Mouse (Mus musculus) kidney, embryonic 15.5 days (tissue): ENCODE data around the gene Pigk. TPM values are rescaled to one million over a fixed set of nuclear protein-coding genes. Genes with fewer than 3 reads are reported as not detected.

Experiments used
- ATAC-seq: fragments of 200-750 bp; cut with Nextera tagmentation; replicated peaks from 2 replicates; pipeline ENCODE4 v1.8.0; 2017; ENCODE audit warnings: moderate TSS enrichment; ENCODE audit not compliant: low FRiP score
- H3K27ac ChIP-seq: fragments of 300-500 bp; sonication (generic); 2 replicates; pipeline ENCODE4 v1.5.1; 2015; ENCODE audit warnings: mild to moderate bottlenecking, inconsistent platforms
- H3K27me3 ChIP-seq: fragments of 300-500 bp; sonication (generic); 2 replicates; pipeline ENCODE4 v1.6.1; 2015; ENCODE audit warnings: inconsistent platforms
- H3K36me3 ChIP-seq: fragments of 300-500 bp; sonication (generic); 2 replicates; pipeline ENCODE4 v1.6.1; 2015; ENCODE audit warnings: inconsistent platforms
- H3K4me1 ChIP-seq: fragments of 300-500 bp; sonication (generic); 2 replicates; pipeline ENCODE4 v1.6.1; 2015; ENCODE audit warnings: inconsistent platforms
- H3K4me2 ChIP-seq: fragments of 300-500 bp; sonication (generic); 2 replicates; pipeline ENCODE4 v1.6.1; 2015; ENCODE audit warnings: moderate library complexity, mild to moderate bottlenecking, inconsistent platforms
- H3K4me3 ChIP-seq: fragments of 300-500 bp; sonication (generic); replicated peaks from 2 replicates; pipeline ENCODE4 v1.5.1; 2015; ENCODE audit warnings: mild to moderate bottlenecking, inconsistent platforms
- H3K9ac ChIP-seq: fragments of 300-500 bp; sonication (generic); 2 replicates; pipeline ENCODE4 v1.6.1; 2015; ENCODE audit warnings: mild to moderate bottlenecking, inconsistent platforms
- H3K9me3 ChIP-seq: fragments of 300-500 bp; sonication (generic); replicated peaks from 2 replicates; pipeline ENCODE4 v1.6.1; 2016; ENCODE audit warnings: inconsistent platforms
- WGBS: fragments of 180-500 bp; shearing (Covaris S2); methylation state at CpG from one replicate; pipeline ENCODE4 v1.1.7; 2015; ENCODE audit warnings: mixed read lengths; 5-methylcytosine and 5-hydroxymethylcytosine counted together
- polyA plus RNA-seq: library from polyadenylated mRNA; unstranded; fragments of >200 nt; fragmentation: Nextera tagmentation; extraction: Ambion mirVana; gene quantifications from 2 replicates; pipeline ENCODE4 v1.2.1, GENCODE M21; 2015

Pigk gene
- polyA plus RNA-seq, 1 experiment from 2014 or later: 42.2 TPM

DNA sequence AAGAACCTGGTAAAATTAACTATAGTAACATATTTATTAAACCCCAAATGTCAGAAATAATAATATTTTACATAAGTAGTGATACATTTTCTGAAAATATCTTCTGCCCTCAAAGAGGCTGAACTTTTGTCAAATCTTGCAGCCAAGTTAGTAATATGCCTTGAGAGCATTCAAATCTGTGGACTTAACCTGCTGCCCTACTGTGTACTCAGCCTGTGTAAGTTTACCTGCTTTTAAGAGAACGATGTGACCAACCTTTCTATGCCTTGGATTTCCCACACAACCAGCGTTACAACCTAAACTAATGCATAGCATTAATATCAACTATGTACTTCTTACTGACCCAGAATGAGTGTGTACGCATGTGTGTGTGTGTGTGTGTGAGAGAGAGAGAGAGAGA is 219.8 kb downstream of the Pigk start:
- no peaks in the 10 kb centered on the region for H3K36me3 ChIP-seq
- no peak overlapping the region for H3K4me3 ChIP-seq
- H3K27ac ChIP-seq: no peak overlapping the region
- WGBS: 91% methylated on average over 3 of the region's 3 CpGs
- peaks cover 6% of the 10 kb centered on the region for H3K4me1 ChIP-seq
- no peaks in the 10 kb centered on the region for H3K27me3 ChIP-seq
- no peaks in the 10 kb centered on the region for H3K9me3 ChIP-seq
- no peak for ATAC-seq
- no peak overlapping the region for H3K9ac ChIP-seq
- H3K4me2 ChIP-seq: no peak overlapping the region

DNA sequence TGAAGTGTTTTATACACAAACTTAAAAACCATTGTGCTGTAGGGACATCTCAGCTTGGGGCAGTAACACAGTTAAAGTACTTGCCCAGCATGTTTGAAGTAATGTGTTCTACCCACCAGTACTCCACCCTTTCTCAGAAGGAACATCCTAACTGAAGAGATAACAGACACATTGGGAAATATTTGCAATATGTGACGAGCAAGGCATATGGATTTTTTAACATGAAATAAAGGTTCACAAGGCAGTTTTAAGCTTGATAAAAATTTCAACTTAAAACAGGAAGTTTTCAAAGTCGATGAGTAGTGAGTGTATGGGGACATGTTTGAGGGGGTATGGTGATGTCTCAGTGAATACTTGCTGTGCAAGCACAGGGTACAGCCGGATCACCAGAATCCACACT is 222.4 kb downstream of the Pigk start:
- Histone ChIP-seq H3K27me3 (no peaks in the 10 kb centered on the region), H3K4me2 (no peak overlapping the region), H3K36me3 (no peaks in the 10 kb centered on the region), H3K9ac (no peak overlapping the region), H3K9me3 (no peaks in the 10 kb centered on the region), H3K27ac (no peak overlapping the region), H3K4me3 (no peak overlapping the region), H3K4me1 (no peaks in the 10 kb centered on the region; the same call in 1 of the 2 replicates)
- 95% methylated on average over 3 of the region's 3 CpGs for WGBS
- no peak for ATAC-seq

DNA sequence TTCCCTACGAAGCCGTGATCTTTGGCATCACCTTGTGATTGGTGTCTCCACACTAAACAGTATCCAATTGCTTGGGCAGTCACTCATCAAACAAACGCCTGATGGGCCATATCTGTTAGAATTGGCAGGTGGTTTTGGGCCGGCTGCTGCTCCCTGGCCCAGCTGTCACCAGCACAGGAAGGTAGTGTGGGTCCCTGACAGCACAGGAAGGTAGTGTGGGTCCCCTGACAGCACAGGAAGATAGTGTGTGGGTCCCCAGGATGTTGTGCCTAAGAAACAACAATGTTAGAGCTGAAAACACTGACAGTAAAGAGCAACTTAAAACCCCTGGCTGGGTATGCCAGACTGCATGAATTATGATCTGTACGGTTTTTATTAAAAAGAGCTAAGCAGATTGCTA is 227.8 kb downstream of the Pigk start:
- Histone ChIP-seq H3K9ac (no peak overlapping the region), H3K36me3 (no peaks in the 10 kb centered on the region), H3K4me1 (no peaks in the 10 kb centered on the region), H3K27ac (no peak overlapping the region), H3K4me2 (no peak overlapping the region), H3K27me3 (no peaks in the 10 kb centered on the region), H3K4me3 (no peak overlapping the region), H3K9me3 (no peaks in the 10 kb centered on the region)
- 63% methylated on average over 5 of the region's 5 CpGs for WGBS
- ATAC-seq: no peak

- Histone ChIP-seq H3K4me1 (no peaks in the 10 kb centered on the region), H3K4me3 (no peak overlapping the region), H3K27ac (no peak overlapping the region), H3K36me3 (no peaks in the 10 kb centered on the region), H3K9me3 (no peaks in the 10 kb centered on the region), H3K4me2 (no peak overlapping the region), H3K27me3 (no peaks in the 10 kb centered on the region), H3K9ac (no peak overlapping the region)
- WGBS: 78% methylated on average over 11 of the region's 11 CpGs
- no peak for ATAC-seq
These were observed 229.1 kb downstream of the Pigk start for GRCm38 (mm10) chr3:152942985-152943384.

DNA sequence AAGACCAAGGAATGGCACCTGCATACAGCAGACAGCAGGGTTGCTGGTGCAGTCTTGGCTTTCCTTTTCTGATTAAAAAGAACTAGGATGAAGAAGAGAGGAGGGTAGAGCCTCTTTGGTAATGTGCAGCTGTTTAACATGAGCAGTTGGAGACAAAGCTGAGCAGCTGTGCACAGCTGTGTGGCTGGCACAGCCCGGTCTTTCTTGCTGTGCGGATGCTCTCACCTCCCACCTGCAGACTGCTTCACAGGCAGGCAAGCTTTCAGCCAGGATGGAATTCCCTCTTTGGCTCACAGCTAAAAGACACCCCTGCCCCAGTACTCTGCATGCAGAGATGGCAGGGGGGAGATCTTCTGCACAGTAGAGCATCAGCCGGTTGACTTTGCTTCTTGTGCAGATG is 230.9 kb downstream of the Pigk start:
- no peaks in the 10 kb centered on the region for H3K36me3 ChIP-seq
- ATAC-seq: no peak
- 84% methylated on average over 3 of the region's 3 CpGs for WGBS
- no peak overlapping the region for H3K27ac ChIP-seq
- no peaks in the 10 kb centered on the region for H3K27me3 ChIP-seq
- H3K4me3 ChIP-seq: no peak overlapping the region
- no peaks in the 10 kb centered on the region for H3K4me1 ChIP-seq
- no peak overlapping the region for H3K4me2 ChIP-seq
- no peaks in the 10 kb centered on the region for H3K9me3 ChIP-seq
- H3K9ac ChIP-seq: no peak overlapping the region

DNA sequence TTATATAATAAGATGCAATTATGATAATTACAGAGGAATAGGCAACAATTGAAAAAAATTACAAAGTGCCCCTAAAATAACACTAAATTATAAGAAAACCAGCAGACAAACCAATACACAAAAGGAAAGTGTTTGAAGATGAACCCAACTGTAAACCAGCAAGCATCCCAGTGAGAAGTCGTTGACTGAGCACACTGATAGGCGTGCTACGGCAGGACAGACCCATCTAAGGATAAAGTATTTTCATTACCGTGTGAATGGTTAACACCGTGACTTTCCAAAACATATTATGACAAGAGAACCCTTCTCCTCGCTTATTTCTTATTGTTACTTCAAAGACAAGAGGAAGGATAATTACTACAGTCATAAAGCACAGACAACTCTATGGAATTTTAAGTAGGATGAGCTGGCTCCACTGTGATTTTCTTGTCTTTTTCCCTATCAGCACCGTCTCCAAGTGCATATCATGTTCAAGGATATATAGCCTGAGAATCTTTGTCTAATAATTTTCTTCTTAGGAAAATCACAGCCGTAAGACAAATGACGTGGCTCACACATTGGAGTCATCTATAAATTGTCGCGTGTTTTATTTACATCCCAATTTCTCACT is 233.2 kb downstream of the Pigk start:
- Histone ChIP-seq H3K27me3 (no peaks in the 10 kb centered on the region), H3K4me1 (0 out of 2 replicates have a peak, but pooled peaks cover 1% of the 10 kb centered on the region), H3K9me3 (no peaks in the 10 kb centered on the region), H3K36me3 (no peaks in the 10 kb centered on the region), H3K4me2 (no peak overlapping the region), H3K9ac (no peak overlapping the region), H3K4me3 (no peak overlapping the region), H3K27ac (no peak overlapping the region)
- 76% methylated on average over 11 of the region's 11 CpGs for WGBS
- no peak for ATAC-seq

DNA sequence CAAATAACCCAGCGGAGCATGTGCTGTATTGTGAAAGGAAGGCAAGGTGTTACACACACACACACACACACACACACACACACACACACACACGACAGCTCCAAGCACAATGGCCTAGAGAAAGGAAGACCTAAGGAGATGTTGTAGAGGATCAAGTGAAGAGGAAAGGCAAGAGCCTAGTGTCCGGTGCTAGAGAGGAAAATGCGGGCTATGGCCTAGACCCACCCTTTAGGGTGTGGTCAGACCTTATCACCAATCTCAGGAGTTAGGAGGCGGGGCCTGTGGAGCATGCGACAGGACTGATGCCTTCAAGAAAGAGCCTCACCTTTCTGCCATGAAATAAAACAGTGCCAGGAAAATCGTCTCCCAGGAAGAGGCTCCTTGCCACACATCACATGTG is 234.7 kb downstream of the Pigk start:
- Histone ChIP-seq H3K4me1 (0 out of 2 replicates have a peak, but pooled peaks cover 3% of the 10 kb centered on the region), H3K36me3 (no peaks in the 10 kb centered on the region), H3K4me2 (no peak overlapping the region), H3K9ac (no peak overlapping the region), H3K27me3 (no peaks in the 10 kb centered on the region), H3K27ac (no peak overlapping the region), H3K4me3 (no peak overlapping the region), H3K9me3 (no peaks in the 10 kb centered on the region)
- ATAC-seq: no peak
- 85% methylated on average over 7 of the region's 7 CpGs for WGBS

- Histone ChIP-seq H3K9ac (no peak overlapping the region), H3K27ac (no peak overlapping the region), H3K27me3 (no peaks in the 10 kb centered on the region), H3K9me3 (no peaks in the 10 kb centered on the region), H3K4me1 (0 out of 2 replicates have a peak, but pooled peaks cover 3% of the 10 kb centered on the region), H3K4me2 (no peak overlapping the region), H3K4me3 (no peak overlapping the region), H3K36me3 (no peaks in the 10 kb centered on the region)
- 93% methylated on average over 15 of the region's 15 CpGs for WGBS
- peak; percentile 54; the same call in 1 of the 2 replicates for ATAC-seq
These were observed 235.4 kb downstream of the Pigk start for GRCm38 (mm10) chr3:152949233-152949777.

GRCm38 (mm10) chr3:152950299-152950698 is 236.4 kb downstream of the Pigk start:
- H3K4me1 ChIP-seq: 0 out of 2 replicates have a peak, but pooled peaks cover 3% of the 10 kb centered on the region
- no peaks in the 10 kb centered on the region for H3K9me3 ChIP-seq
- H3K9ac ChIP-seq: no peak overlapping the region
- no peaks in the 10 kb centered on the region for H3K27me3 ChIP-seq
- WGBS: 92% methylated on average over 5 of the region's 5 CpGs
- H3K36me3 ChIP-seq: no peaks in the 10 kb centered on the region
- no peak overlapping the region for H3K4me3 ChIP-seq
- no peak for ATAC-seq
- H3K4me2 ChIP-seq: no peak overlapping the region
- no peak overlapping the region for H3K27ac ChIP-seq

- Histone ChIP-seq H3K9me3 (no peaks in the 10 kb centered on the region), H3K4me1 (0 out of 2 replicates have a peak, but pooled peaks cover 3% of the 10 kb centered on the region), H3K27ac (no peak overlapping the region), H3K4me2 (no peak overlapping the region), H3K4me3 (no peak overlapping the region), H3K27me3 (no peaks in the 10 kb centered on the region), H3K9ac (no peak overlapping the region), H3K36me3 (no peaks in the 10 kb centered on the region)
- no peak for ATAC-seq
- 90% methylated on average over 9 of the region's 9 CpGs for WGBS
These were observed 237.0 kb downstream of the Pigk start for GRCm38 (mm10) chr3:152950914-152951313.

DNA sequence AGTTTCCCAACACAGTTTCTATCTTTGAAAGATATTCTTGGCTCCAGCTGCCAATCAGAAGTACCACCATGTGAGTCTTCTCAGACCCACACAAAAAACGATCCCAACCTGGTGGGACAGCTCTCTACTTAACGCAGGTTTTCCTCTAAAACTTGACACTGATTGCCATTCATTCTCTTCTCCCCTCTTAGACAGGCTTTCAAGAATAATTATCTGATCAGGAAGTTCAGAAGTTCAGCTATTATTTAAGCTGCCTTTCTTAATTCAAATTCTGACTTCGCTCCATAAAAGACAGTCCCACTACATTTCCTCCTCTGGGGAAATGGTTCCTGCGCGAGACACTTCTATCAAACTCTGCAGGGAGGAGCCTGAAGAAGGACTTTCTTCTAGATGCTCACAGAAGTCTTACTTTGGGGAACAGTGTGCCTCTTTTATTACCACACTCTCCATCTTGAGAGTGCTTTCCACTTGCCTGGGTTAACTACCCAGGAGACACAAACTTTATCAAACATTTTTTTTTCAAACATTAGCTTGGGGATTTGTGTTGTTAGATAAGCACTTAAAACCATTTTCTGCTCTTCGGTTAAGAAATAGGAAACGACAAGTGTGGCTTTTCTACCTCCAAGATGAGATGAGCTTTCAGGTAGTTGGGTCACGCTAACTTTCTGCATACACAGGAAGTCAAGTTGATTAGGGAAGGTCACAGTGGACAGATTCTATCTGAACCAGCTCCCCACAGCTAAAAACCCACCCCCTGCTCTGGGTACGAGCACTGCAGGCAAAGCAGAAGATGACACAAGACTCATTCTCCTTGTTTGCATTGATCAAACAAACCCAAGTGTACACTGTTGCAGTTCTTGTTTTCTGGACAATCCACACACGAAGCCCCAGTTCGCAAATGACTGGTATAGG is 238.0 kb downstream of the Pigk start:
- H3K4me2 ChIP-seq: no peak overlapping the region
- no peaks in the 10 kb centered on the region for H3K27me3 ChIP-seq
- H3K36me3 ChIP-seq: no peaks in the 10 kb centered on the region
- no peaks in the 10 kb centered on the region for H3K9me3 ChIP-seq
- 0 out of 2 replicates have a peak, but pooled peaks cover 3% of the 10 kb centered on the region for H3K4me1 ChIP-seq
- no peak overlapping the region for H3K27ac ChIP-seq
- no peak overlapping the region for H3K9ac ChIP-seq
- WGBS: 62% methylated on average over 11 of the region's 11 CpGs
- no peak overlapping the region for H3K4me3 ChIP-seq
- no peak for ATAC-seq

DNA sequence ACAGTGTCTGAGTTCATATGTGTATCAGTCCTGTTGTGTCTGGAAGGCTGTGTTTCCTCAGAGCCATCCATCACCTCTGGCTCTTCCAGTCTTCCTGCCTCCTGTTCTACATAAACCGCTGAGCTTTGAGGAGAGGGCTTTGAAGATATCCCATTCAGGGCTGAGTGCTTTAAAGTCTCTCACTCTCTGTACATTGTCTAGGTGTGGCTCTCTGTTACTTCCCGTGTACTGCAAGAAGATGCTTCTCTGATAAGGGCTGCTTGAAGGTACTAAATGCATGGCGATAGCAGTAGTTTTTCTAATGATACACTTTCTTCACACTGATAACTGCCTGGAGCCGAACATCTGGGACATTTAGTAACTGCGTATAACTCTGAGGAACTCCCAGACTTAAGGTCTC is 242.1 kb downstream of the Pigk start:
- ATAC-seq: no peak

More for the DNA sequence above, 242.1 kb downstream of the Pigk start:
- no peak overlapping the region for H3K27ac ChIP-seq
- WGBS: 64% methylated on average over 5 of the region's 5 CpGs
- 0 out of 2 replicates have a peak, but pooled peaks cover 3% of the 10 kb centered on the region for H3K4me1 ChIP-seq
- no peak overlapping the region for H3K4me2 ChIP-seq
- H3K27me3 ChIP-seq: no peaks in the 10 kb centered on the region
- no peak overlapping the region for H3K9ac ChIP-seq
- no peak overlapping the region for H3K4me3 ChIP-seq
- no peaks in the 10 kb centered on the region for H3K9me3 ChIP-seq
- no peaks in the 10 kb centered on the region for H3K36me3 ChIP-seq
